Mouse (Mus musculus): ENCODE results near the gene Ostm1. TPM values are rescaled to one million over a fixed set of nuclear protein-coding genes. Genes with fewer than 3 reads are reported as not detected.
A peak's percentile ranks its signal among the peaks of the same experiment; 100 is the strongest.

The Ostm1 gene
- polyA plus RNA-seq, 1 experiment = 12.0 TPM

DNA sequence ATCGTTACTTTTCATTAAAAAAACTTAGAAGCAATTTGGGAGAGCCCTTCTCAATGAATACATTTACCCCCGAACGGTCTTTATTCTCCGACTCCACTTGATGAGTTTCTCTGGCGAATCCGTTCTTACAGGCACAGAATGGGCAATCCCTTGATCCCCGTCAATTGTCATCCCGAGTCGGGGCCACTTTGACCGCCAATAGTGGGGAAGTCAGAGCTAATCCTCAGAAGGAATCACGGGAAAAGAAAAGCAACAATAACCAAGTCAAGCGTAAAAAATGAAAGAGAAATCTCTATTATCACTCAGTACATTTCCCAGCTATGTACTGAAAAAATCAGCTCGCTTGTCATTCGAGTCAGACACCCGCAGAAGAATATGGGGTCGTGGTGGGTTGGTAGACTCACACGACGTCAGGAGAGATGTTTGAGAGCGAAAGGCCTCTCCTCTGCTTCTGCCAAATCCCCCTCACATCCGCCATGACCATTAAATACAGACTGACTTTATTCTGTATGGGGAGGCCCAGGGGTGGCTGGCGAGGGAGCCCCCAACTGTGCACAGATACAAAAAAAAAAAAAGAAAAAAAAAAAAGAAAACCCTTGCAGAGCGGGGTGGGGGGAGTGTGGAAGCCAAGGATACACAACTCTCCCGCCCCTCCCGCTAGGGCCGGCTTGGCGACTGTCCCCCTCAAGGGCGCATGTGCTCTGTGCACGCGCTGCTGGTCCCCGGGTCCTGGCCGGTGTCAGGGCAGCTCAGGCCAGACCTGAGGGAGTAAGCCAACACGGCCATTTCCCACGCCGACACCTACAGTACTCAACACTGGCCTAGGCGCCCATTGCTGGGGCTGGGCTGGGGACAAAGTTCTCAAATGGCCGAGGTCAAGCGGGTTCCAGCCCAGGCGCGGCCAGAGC is 49.1 kb downstream of the Ostm1 start:
- Histone ChIP-seq H3K4me3 (ENCODE audit: insufficient read depth, low read depth, low read length) (peak overlapping the region; percentile 60), H3K27ac (replicated peaks; ENCODE audit: low read depth, low read length) (no peak overlapping the region), H3K4me1 (ENCODE audit: control insufficient read depth, insufficient read depth, insufficient read length, low read length) (peaks cover 7% of the 10 kb centered on the region)

DNA sequence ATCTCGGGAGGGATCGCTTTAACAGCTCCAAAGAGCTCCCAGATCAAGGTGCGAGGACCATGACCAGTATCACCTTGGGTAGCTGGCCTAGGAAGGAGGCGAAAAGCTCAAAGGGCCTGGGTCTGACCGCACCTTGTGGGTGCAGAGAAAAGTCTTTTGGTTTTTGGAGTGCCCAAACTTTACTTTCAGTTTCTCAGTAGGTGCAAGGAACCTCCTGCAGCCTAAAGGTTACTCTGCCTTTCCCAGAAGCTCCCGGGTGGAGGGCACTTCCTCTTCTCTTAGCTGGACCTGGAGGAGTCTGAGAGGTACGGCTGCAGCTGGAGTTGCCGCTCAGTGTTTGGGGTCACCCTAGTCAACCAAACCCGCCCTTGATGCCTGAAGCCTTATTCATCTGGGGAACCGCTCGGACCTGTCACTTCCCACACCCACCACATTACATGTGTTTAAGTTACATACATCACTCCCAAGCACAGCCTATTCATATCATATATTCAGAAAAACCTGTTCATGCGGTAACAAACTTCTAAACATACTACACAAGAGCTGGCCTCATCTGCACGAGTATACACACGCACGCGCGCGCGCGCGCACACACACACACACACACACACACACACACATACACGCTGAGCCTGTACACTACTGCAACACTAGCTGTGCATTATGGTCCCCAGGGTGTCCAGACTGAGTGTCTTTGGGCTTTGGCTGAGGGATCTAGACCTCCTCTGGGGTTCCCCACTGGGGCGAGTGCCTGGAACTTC is 49.9 kb downstream of the Ostm1 start:
- Histone ChIP-seq H3K27ac (replicated peaks; ENCODE audit: low read depth, low read length) (no peak overlapping the region), H3K4me3 (ENCODE audit: insufficient read depth, low read depth, low read length) (peak overlapping the region; percentile 60), H3K4me1 (ENCODE audit: control insufficient read depth, insufficient read depth, insufficient read length, low read length) (peaks cover 7% of the 10 kb centered on the region)

DNA sequence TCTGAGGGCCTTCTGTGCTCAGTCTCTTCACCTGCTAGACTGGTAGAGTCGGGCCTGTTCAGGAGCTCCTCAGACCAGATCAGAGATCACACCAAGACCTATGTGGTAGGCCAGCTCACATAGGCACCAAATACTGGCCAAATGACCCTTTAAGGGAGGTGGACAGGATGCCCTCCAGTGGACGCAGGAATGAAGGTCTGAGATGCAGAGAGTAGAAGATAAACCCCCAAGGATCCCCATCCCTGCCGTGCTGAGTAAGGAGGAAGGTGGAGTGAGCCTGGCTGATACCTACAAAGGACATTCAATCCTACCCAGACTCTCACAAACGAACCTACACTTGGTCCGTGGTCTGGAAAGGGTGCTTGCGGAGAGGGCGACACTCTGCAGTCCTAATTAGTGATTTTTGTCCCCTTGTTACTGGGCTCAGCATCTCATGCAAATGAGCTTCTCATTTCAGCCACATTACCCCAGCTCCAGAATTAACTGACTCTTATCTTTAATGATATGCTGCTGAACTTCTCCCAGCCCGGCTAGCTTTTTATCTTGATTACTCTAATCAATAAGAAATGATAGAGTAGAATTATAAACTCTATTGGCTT is 50.6 kb downstream of the Ostm1 start:
- H3K4me1 ChIP-seq (ENCODE audit: control insufficient read depth, insufficient read depth, insufficient read length, low read length) = peaks cover 7% of the 10 kb centered on the region
- H3K27ac ChIP-seq (replicated peaks; ENCODE audit: low read depth, low read length) = no peak overlapping the region
- peak overlapping the region; percentile 60 for H3K4me3 ChIP-seq (ENCODE audit: insufficient read depth, low read depth, low read length)

DNA sequence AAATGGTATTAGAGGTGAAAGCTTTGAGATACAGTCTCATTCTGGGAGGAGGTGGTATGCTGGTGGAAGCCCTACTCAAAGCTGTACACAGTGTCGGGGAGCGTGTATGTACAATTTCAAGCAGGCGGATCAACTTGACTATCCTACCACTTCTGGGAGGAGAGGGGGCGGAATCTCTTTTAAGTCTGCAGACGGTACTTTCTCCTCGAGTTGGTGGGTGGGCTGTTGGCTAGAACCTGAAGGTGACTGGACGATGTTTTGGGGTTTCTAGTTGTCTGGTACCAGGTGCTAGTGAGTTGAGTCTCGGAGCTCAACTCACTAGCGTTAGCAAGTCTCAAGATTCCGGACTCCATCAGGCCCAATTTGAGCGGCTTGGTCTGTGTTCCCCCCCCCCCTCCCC is 51.4 kb downstream of the Ostm1 start:
- no peak overlapping the region for H3K27ac ChIP-seq (replicated peaks; ENCODE audit: low read depth, low read length)
- no peak overlapping the region for H3K4me3 ChIP-seq (ENCODE audit: insufficient read depth, low read depth, low read length)
- H3K4me1 ChIP-seq (ENCODE audit: control insufficient read depth, insufficient read depth, insufficient read length, low read length) = peaks cover 7% of the 10 kb centered on the region

DNA sequence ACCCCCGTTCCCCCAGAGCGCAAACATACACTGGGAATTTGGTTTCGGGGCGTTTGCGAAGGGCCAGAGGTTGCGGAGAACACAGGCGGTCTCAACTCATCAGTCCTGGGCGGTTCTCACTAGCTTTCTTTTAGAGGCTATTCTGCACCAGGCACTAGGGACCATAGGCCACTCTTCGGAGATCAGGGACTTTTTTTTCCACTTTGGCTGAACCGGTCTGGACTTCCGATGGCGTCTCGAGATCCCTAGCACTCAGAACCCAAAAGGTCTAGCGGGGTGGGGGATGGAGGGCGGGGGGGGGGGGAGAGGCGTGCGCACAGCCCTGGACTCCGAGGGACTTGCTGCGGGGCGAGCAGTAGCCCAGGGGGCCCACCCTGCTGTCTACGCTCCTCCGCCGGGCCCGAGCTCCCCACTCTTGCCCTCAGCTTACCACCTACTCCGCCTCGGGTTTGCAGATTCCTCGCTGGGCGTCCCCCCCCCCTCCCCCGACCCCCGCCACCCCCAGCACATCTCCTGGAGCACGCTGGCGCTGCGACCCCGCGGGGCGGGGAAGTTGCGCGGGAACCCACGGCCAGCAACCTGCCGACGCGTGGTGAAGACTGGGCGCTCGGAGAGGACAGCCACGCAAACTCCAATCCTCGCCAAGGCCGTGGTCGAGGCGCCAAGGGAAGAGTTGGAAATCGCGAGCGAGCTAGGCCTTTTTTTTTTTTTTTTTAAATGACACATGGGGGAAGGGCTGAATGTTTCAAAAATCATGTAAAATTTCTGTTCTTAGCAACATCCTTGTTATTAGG is 52.1 kb downstream of the Ostm1 start:
- Histone ChIP-seq H3K4me3 (ENCODE audit: insufficient read depth, low read depth, low read length) (no peak overlapping the region), H3K4me1 (ENCODE audit: control insufficient read depth, insufficient read depth, insufficient read length, low read length) (peaks cover 7% of the 10 kb centered on the region), H3K27ac (replicated peaks; ENCODE audit: low read depth, low read length) (no peak overlapping the region)

DNA sequence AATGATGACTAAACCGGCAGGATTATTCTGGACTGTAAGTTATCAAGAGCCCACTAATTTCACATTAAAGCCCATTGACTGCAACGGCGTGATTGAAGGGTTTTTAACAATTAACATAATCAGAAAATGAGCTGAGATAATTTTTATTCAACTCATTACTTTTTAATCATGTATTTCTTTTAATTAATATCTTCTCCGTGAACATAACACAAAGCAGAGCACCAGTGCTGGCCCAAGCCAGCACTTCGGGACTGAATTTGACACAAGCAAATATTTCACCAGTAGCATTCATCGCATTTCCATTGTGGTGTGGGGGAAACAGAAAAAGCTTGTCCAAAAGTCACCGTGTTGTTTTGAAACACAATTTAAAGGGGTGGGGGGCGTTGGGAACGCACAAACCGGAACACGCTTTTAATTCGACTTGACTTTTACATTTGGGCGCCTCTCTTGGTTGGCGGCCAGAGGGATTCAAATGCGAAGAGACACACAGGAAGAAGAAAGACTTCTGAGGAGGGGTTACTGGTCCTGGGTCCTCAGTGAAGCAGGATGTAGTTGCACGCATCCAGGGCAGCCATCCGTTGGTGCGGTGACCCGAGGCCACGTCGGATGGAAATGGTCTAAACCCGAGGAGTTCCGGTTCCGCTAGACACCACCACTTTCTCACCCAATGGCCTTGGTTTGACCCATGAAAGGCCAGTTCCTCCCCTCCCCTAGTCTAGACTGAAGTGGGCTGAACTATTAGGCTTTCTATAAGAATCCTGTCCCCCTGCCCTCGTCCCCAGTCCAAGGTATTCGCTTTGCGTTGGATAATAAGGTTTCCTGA is 52.9 kb downstream of the Ostm1 start:
- Histone ChIP-seq H3K27ac (replicated peaks; ENCODE audit: low read depth, low read length) (no peak overlapping the region), H3K4me1 (ENCODE audit: control insufficient read depth, insufficient read depth, insufficient read length, low read length) (peaks cover 7% of the 10 kb centered on the region), H3K4me3 (ENCODE audit: insufficient read depth, low read depth, low read length) (peak overlapping the region; percentile 47)

DNA sequence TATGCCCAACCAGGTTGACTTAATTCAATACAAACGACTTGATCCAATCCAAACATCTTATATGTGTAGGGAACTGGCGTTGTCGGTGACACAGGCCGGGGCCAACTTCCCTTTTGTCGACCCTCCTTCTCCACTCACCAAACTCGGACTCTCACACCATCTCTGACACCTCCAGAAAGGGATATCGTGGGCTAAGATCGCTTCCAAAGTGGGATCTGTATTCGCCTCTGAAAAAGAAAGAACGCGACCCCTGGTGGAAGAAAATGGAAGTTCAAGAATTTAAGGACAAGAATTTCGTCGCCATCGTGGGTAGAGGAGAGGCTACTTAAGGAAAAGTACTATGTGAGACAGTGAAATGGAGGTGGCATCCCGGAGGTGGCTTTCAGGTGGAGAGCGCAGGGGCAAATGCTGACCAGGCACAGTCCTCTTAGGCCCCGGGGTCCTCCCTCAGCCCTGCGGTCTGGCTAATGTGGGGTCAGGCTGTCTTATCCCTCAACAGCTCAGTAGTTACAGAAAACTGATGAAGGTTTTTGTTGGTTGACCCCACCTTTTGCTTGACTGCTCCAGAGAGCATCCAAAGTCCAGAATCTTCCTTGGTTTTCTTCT is 53.7 kb downstream of the Ostm1 start:
- peaks cover 7% of the 10 kb centered on the region for H3K4me1 ChIP-seq (ENCODE audit: control insufficient read depth, insufficient read depth, insufficient read length, low read length)
- H3K27ac ChIP-seq (replicated peaks; ENCODE audit: low read depth, low read length) = no peak overlapping the region
- peak overlapping the region; percentile 47 for H3K4me3 ChIP-seq (ENCODE audit: insufficient read depth, low read depth, low read length)

DNA sequence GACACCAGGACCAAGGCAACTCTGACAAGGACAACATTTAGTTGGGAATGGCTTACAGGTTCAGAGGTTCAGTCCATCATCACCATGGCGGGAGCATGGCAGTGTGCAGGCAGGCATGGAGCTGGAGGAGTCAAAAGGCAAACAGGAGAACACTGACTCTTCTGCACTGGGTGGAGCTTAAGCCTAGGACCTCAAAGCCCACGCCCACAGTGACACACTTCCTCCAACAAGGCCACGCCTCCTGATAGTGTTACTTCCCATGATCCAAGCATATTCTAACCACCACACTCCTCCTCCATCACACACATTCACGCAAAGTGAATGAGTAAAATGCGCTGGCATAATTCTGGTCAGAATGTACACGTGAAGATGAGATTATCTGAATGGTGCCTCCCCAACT is 56.2 kb downstream of the Ostm1 start:
- no peak overlapping the region for H3K27ac ChIP-seq (replicated peaks; ENCODE audit: low read depth, low read length)
- H3K4me3 ChIP-seq (ENCODE audit: insufficient read depth, low read depth, low read length) = no peak overlapping the region
- peaks cover 2% of the 10 kb centered on the region; the same call in 1 of the 2 replicates for H3K4me1 ChIP-seq (ENCODE audit: control insufficient read depth, insufficient read depth, insufficient read length, low read length)

DNA sequence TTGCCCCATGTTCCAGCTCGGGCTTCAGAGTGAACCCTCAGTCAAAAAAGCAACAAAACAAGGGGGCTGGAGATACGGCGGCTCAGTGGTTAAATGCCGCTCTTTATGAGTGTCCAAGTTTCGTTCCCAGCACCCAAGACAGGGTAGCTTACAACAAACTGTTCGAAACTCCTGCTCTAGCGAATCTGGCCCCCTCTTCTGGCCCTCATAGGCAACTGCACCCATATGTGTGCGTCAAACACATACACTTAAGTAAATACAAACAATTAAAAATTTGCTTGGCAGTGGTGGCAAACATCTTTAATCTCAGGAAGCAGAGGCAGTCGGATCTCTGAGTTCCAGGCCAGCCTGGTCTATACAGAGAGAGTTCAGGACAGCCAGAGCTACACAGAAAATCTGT is 60.0 kb downstream of the Ostm1 start:
- H3K4me1 ChIP-seq (ENCODE audit: control insufficient read depth, insufficient read depth, insufficient read length, low read length) = no peaks in the 10 kb centered on the region
- no peak overlapping the region for H3K4me3 ChIP-seq (ENCODE audit: insufficient read depth, low read depth, low read length)
- no peak overlapping the region for H3K27ac ChIP-seq (replicated peaks; ENCODE audit: low read depth, low read length)

DNA sequence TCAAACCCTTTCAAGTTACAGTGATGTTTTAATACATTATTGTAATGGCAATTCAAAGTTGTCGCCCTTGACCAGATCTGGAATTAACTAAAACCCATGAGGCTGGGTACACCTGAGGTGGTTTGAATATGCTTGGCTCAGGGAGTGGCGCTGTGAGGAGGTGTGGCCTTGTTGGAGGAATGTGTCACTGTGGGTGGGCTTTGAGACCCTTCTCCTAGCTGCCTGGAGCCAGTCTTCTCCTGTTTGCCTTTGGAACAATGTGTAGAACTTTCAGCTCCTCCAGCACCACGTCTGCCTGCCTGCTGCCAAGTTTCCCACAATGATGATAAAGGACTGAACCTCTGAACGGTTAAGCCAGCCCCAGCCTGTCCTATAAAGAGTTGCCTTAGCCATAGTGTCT is 62.7 kb downstream of the Ostm1 start:
- no peaks in the 10 kb centered on the region for H3K4me1 ChIP-seq (ENCODE audit: control insufficient read depth, insufficient read depth, insufficient read length, low read length)
- no peak overlapping the region for H3K27ac ChIP-seq (replicated peaks; ENCODE audit: low read depth, low read length)
- H3K4me3 ChIP-seq (ENCODE audit: insufficient read depth, low read depth, low read length) = no peak overlapping the region

DNA sequence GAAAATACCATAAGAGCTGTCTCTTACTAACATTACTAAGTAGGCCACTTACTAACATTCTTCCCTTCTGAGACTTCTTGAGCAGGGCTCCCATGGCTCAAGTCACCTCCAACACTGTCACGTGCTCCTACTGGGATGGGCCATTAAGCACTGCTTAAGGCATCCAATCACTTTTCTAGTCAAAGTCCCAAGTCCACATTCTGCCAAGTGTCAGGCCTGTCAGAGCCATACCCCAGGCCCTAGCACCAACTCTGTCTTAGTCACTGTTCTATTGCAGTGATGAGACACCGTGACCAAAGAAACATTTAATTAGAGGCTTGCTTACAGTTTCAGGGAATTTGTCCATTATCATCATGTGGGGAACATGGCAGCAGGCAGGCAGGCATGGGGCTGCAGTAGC is 78.3 kb downstream of the Ostm1 start:
- no peak overlapping the region for H3K27ac ChIP-seq (replicated peaks; ENCODE audit: low read depth, low read length)
- no peaks in the 10 kb centered on the region for H3K4me1 ChIP-seq (ENCODE audit: control insufficient read depth, insufficient read depth, insufficient read length, low read length)
- no peak overlapping the region for H3K4me3 ChIP-seq (ENCODE audit: insufficient read depth, low read depth, low read length)

DNA sequence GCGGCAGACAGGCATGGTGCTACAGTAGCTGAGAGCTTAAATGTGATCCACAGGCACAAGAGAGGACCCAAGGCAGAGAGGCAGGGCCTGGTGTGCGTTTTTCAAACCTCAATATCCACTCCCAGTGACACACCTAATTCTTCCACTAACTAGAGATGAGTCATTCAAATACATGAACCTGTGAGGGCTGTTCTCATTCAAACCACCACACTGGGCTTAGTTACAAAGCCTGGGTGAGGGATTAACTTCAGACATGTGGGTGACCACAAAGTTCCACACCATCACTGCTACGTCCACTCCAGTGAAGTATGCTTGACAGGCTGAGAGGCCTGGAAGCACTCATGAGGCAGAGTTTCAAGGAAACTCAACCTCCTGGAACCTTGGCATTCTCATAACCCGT is 86.3 kb downstream of the Ostm1 start:
- no peak overlapping the region for H3K27ac ChIP-seq (replicated peaks; ENCODE audit: low read depth, low read length)
- no peak overlapping the region for H3K4me3 ChIP-seq (ENCODE audit: insufficient read depth, low read depth, low read length)
- H3K4me1 ChIP-seq (ENCODE audit: control insufficient read depth, insufficient read depth, insufficient read length, low read length) = no peaks in the 10 kb centered on the region

DNA sequence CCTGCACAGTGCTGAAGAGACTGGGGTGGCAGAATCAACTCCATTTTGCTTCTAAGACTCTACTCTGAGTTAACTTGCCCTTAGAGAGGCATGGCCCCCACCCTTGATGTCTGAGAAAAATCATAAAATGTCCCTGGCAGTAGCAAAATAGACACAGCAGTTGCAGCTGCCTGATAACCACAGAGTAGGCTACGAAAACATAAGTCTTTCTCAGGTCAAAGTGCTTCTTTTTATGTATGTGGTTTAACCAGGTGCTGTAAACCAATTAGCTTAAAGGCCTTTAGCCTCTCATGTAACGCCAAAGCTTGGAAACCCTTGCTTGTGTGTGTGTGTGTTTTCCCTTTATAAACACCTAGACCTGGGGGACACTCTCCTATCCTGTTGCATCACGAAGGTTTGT is 89.2 kb downstream of the Ostm1 start:
- no peak overlapping the region for H3K4me3 ChIP-seq (ENCODE audit: insufficient read depth, low read depth, low read length)
- no peaks in the 10 kb centered on the region for H3K4me1 ChIP-seq (ENCODE audit: control insufficient read depth, insufficient read depth, insufficient read length, low read length)
- no peak overlapping the region for H3K27ac ChIP-seq (replicated peaks; ENCODE audit: low read depth, low read length)

DNA sequence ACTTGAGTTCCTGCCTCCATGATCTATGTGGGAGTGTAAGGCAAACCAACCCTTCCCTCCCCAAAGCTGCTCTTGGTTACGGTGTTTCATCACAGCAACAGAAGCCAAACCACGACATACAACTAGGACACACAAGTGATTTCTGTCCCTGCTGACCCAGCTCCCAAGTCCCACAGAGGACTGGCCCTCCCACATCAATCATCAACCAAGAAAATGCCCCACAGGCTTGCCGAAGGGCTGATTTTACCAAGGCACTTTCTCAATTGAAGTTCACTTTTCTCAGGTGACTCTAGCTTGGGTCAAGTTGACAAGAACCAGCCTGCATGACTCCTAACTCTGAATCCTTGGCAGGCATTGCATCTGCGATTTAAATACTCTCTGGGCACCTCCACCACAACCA is 91.9 kb downstream of the Ostm1 start:
- Histone ChIP-seq H3K27ac (replicated peaks; ENCODE audit: low read depth, low read length) (no peak overlapping the region), H3K4me3 (ENCODE audit: insufficient read depth, low read depth, low read length) (no peak overlapping the region), H3K4me1 (ENCODE audit: control insufficient read depth, insufficient read depth, insufficient read length, low read length) (peaks cover 7% of the 10 kb centered on the region; the same call in 1 of the 2 replicates)

Measured in brown adipose tissue, adult 24 weeks (tissue).